Mouse (Mus musculus) testis, adult 2 months (tissue): ENCODE data around the gene Thada.

ENCODE experiments used
- CTCF ChIP-seq: fragments of 200-500 bp; IDR thresholded peaks from 2 replicates; pipeline ENCODE4 v1.5.1; 2012; ENCODE audit warnings: low read depth, mild to moderate bottlenecking, inconsistent platforms, low read length, moderate library complexity; ENCODE audit not compliant: control insufficient read depth, insufficient read depth, insufficient replicate concordance
- POLR2A ChIP-seq: fragments of 200-500 bp; IDR thresholded peaks from 2 replicates; pipeline ENCODE4 v1.6.1; 2012; ENCODE audit warnings: low read depth, mild to moderate bottlenecking, inconsistent platforms, low read length, moderate library complexity; ENCODE audit not compliant: control insufficient read depth

DNA sequence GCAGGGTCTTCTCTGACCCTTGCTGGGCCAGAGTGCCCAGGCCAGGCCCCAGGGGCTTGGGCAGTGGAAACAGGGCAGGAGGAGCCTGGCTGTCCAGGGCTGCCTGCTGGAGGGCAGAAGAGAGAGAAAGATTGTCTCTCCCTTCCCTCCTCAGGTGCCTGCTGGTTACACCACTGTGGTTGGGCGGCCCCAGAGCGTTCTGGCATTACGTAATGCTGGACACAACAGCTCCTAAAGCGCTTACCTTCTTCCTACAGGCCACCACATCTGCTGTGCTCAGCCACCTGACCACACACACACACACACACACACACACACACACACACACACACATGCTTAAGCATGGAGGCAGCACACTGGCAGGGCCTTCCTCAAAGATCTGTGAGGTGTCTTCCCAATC is 298.6 kb downstream of the Thada start:
- TF ChIP-seq POLR2A (no peak), CTCF (no peak)
